Mouse (Mus musculus): ENCODE data around the gene Brd1. TPM values are rescaled to one million over a fixed set of nuclear protein-coding genes. Genes with fewer than 3 reads are reported as not detected.
"Not testable (repeated sequence)": the region's sequence is repeated elsewhere in the genome, so short reads cannot be mapped to it uniquely, and the experiment has no call there.

The Brd1 gene
- polyA plus RNA-seq, 1 experiment from 2014 or later = 27.6 TPM

DNA sequence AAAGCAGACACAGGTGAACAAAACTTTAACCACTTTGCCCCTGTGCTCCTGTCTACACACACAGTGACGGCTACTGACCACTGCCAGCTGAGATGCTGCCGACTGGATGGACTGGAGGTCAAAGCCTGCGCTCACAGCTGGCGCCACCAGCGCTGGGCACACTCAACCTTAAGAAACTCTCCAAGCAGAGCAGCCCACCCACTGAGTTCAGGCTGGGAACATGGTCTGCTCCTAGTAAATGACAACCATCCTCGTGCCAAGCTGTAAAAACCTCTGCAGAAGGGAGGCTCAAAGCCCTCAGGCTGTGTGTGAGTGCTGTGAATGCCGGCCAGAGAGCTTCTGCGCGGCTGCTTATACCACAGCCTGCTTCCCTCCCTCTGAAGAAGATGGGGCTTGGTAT, 16.8 kb downstream of the Brd1 start:
- 75% methylated on average over 9 of the region's 9 CpGs for WGBS
- Histone ChIP-seq H3K9me3 (ENCODE audit: control insufficient read depth, low read length) (no peaks in the 10 kb centered on the region), H3K9ac (ENCODE audit: low read length) (no peak overlapping the region), H3K4me2 (no peak overlapping the region), H3K36me3 (ENCODE audit: control insufficient read depth, insufficient read depth, low read length) (peaks cover 32% of the 10 kb centered on the region), H3K4me3 (ENCODE audit: low read depth, low read length) (no peak overlapping the region), H3K27me3 (ENCODE audit: control insufficient read depth, insufficient read depth, low read length) (no peaks in the 10 kb centered on the region), H3K4me1 (ENCODE audit: control insufficient read depth, insufficient read depth, low read length) (no peaks in the 10 kb centered on the region), H3K27ac (ENCODE audit: low read depth, low read length) (no peak overlapping the region)
- no peak for ATAC-seq (ENCODE audit: low FRiP score)
- DNase-seq (ENCODE audit: low spot score, missing footprints) = no peak

GRCm38 (mm10) chr15:88716350-88716749, 17.7 kb downstream of the Brd1 start:
- DNase-seq (ENCODE audit: low spot score, missing footprints) = no peak
- H3K27me3 ChIP-seq (ENCODE audit: control insufficient read depth, insufficient read depth, low read length) = no peaks in the 10 kb centered on the region

DNA sequence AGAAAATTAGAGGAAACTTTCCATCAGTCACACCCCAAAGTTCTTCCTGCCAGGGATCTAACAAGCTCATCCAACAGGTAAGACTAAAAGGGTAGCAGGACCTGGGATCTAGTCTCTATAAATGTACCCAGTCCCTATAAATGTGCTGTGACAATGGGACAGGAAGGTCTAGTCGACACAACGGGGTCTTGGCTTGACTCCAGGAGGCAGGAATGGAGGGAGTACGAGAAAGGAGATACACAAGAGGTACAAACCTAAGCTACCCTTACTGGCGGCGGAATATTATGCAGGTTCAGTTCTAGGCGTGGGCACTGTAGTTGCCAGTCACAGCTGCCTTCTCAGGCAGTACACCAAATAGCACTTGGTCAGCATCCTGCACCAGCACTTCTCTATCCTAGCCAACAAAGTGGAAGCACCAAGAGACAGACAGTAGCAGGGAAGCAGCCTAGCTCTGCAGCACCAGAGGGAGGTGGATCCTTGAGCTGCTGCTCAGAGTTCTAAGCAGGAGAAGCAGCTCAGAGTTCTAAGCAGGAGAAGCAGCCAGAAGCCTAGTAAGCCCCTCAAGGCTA, 19.9 kb downstream of the Brd1 start:
- H3K4me1 ChIP-seq (ENCODE audit: control insufficient read depth, insufficient read depth, low read length) = peaks cover under 1% of the 10 kb centered on the region
- peaks cover 53% of the 10 kb centered on the region for H3K36me3 ChIP-seq (ENCODE audit: control insufficient read depth, insufficient read depth, low read length)
- H3K27me3 ChIP-seq (ENCODE audit: control insufficient read depth, insufficient read depth, low read length) = no peaks in the 10 kb centered on the region
- no peak overlapping the region for H3K4me3 ChIP-seq (ENCODE audit: low read depth, low read length)
- ATAC-seq (ENCODE audit: low FRiP score) (no peak), DNase-seq (ENCODE audit: low spot score, missing footprints) (no peak)
- WGBS = 90% methylated on average over 6 of the region's 6 CpGs
- no peaks in the 10 kb centered on the region for H3K9me3 ChIP-seq (ENCODE audit: control insufficient read depth, low read length)
- no peak overlapping the region for H3K9ac ChIP-seq (ENCODE audit: low read length)
- H3K4me2 ChIP-seq = no peak overlapping the region
- H3K27ac ChIP-seq (ENCODE audit: low read depth, low read length) = no peak overlapping the region

More at GRCm38 (mm10) chr15:88716350-88716749, 17.7 kb downstream of the Brd1 start:
- Histone ChIP-seq H3K4me1 (ENCODE audit: control insufficient read depth, insufficient read depth, low read length) (no peaks in the 10 kb centered on the region), H3K36me3 (ENCODE audit: control insufficient read depth, insufficient read depth, low read length) (peaks cover 40% of the 10 kb centered on the region), H3K9ac (ENCODE audit: low read length) (no peak overlapping the region), H3K4me2 (no peak overlapping the region), H3K4me3 (ENCODE audit: low read depth, low read length) (no peak overlapping the region), H3K9me3 (ENCODE audit: control insufficient read depth, low read length) (no peaks in the 10 kb centered on the region), H3K27ac (ENCODE audit: low read depth, low read length) (no peak overlapping the region)
- ATAC-seq (ENCODE audit: low FRiP score) = no peak

GRCm38 (mm10) chr15:88712501-88712900, 21.5 kb downstream of the Brd1 start:
- 91% methylated on average over 15 of the region's 15 CpGs for WGBS
- H3K27me3 ChIP-seq (ENCODE audit: control insufficient read depth, insufficient read depth, low read length) = no peaks in the 10 kb centered on the region
- peaks cover 3% of the 10 kb centered on the region for H3K4me1 ChIP-seq (ENCODE audit: control insufficient read depth, insufficient read depth, low read length)
- H3K4me3 ChIP-seq (ENCODE audit: low read depth, low read length) = no peak overlapping the region
- H3K9me3 ChIP-seq (ENCODE audit: control insufficient read depth, low read length) = no peaks in the 10 kb centered on the region
- H3K4me2 ChIP-seq = no peak overlapping the region
- no peak overlapping the region for H3K27ac ChIP-seq (ENCODE audit: low read depth, low read length)
- H3K36me3 ChIP-seq (ENCODE audit: control insufficient read depth, insufficient read depth, low read length) = peaks cover 60% of the 10 kb centered on the region
- ATAC-seq (ENCODE audit: low FRiP score) (no peak), DNase-seq (ENCODE audit: low spot score, missing footprints) (no peak)
- no peak overlapping the region for H3K9ac ChIP-seq (ENCODE audit: low read length)

GRCm38 (mm10) chr15:88709878-88710277, 24.2 kb downstream of the Brd1 start:
- Histone ChIP-seq H3K27ac (ENCODE audit: low read depth, low read length) (no peak overlapping the region), H3K4me2 (no peak overlapping the region), H3K36me3 (ENCODE audit: control insufficient read depth, insufficient read depth, low read length) (peaks cover 65% of the 10 kb centered on the region), H3K9ac (ENCODE audit: low read length) (no peak overlapping the region), H3K4me3 (ENCODE audit: low read depth, low read length) (no peak overlapping the region), H3K9me3 (ENCODE audit: control insufficient read depth, low read length) (no peaks in the 10 kb centered on the region), H3K4me1 (ENCODE audit: control insufficient read depth, insufficient read depth, low read length) (peaks cover 3% of the 10 kb centered on the region), H3K27me3 (ENCODE audit: control insufficient read depth, insufficient read depth, low read length) (no peaks in the 10 kb centered on the region)
- 93% methylated on average over 5 of the region's 5 CpGs for WGBS
- no peak for ATAC-seq (ENCODE audit: low FRiP score)
- DNase-seq (ENCODE audit: low spot score, missing footprints) = no peak

DNA sequence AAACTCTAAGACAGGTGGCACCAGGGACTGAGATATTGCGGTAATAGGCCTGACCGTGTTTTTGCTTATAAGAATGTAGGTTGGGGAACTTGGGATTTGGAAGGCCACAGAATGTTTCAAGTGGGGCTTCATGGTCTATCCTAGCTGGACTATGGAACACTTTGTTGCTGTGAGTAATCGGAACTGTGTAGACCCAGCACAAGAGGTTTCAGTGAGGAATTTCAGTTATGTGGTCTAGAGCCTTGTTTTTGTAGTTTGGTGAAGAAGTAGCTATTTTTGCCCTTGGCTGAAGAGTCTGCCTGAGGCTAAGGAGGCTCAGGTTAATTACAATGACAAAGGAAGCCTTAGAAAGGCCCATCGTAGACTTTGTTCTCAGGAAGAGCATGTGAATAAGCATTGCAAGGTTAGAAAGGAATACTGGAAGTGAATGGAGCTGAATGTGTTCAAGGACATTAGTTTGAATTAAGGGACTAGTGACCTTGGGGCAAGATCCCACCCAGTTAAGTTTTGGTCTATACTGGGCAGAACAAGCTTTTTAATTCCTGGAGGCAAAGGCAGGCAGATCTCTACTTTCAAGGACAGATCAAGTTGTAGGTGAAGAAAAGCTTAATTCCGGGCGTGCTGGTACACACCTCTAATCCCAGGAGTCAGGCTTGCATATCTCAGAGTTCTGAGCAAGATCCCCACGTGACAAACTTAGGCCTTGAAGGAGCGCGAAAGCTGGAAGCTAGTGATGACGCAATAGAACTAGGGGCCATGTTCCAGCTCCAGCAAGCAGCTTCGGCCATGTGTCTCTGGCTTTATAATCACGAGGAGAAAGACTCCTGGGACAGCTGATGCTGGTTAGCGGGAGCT, 25.1 kb downstream of the Brd1 start:
- Histone ChIP-seq H3K9me3 (ENCODE audit: control insufficient read depth, low read length) (no peaks in the 10 kb centered on the region), H3K36me3 (ENCODE audit: control insufficient read depth, insufficient read depth, low read length) (peaks cover 64% of the 10 kb centered on the region), H3K27me3 (ENCODE audit: control insufficient read depth, insufficient read depth, low read length) (no peaks in the 10 kb centered on the region), H3K27ac (ENCODE audit: low read depth, low read length) (no peak overlapping the region), H3K4me2 (no peak overlapping the region), H3K9ac (ENCODE audit: low read length) (no peak overlapping the region), H3K4me3 (ENCODE audit: low read depth, low read length) (no peak overlapping the region), H3K4me1 (ENCODE audit: control insufficient read depth, insufficient read depth, low read length) (peaks cover 3% of the 10 kb centered on the region)
- DNase-seq (ENCODE audit: low spot score, missing footprints) (no peak), ATAC-seq (ENCODE audit: low FRiP score) (no peak)
- 81% methylated on average over 13 of the region's 13 CpGs for WGBS

- WGBS = 97% methylated on average over 5 of the region's 5 CpGs
- peaks cover 3% of the 10 kb centered on the region for H3K4me1 ChIP-seq (ENCODE audit: control insufficient read depth, insufficient read depth, low read length)
- H3K9ac ChIP-seq (ENCODE audit: low read length) = no peak overlapping the region
- no peaks in the 10 kb centered on the region for H3K9me3 ChIP-seq (ENCODE audit: control insufficient read depth, low read length)
- no peak overlapping the region for H3K27ac ChIP-seq (ENCODE audit: low read depth, low read length)
- ATAC-seq (ENCODE audit: low FRiP score) (no peak), DNase-seq (ENCODE audit: low spot score, missing footprints) (no peak)
- no peak overlapping the region for H3K4me2 ChIP-seq
- peaks cover 63% of the 10 kb centered on the region for H3K36me3 ChIP-seq (ENCODE audit: control insufficient read depth, insufficient read depth, low read length)
- no peak overlapping the region for H3K4me3 ChIP-seq (ENCODE audit: low read depth, low read length)
- H3K27me3 ChIP-seq (ENCODE audit: control insufficient read depth, insufficient read depth, low read length) = no peaks in the 10 kb centered on the region
Measured at GRCm38 (mm10) chr15:88708204-88708603, 25.8 kb downstream of the Brd1 start.

DNA sequence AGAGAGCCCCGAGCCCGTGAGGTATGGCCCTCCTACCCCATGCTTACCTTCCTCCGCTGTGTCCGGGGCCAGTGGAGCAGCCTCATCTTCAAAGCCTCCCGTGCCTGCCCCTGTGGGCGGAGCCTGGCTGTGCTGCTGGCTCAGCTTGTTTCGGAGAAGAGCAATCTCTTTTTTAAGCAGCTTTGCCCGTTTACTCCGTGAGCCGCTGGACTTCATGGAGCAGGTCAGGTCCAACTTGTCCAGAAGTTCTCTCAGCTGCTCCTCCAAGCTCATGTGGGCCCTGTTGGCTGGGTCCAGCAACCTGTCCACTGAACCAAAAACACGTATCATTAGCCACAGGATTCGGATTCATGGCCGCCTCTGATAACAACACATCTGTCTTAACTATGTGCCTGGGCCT, 27.0 kb downstream of the Brd1 start:
- not testable (repeated sequence) for H3K27ac ChIP-seq (ENCODE audit: low read depth, low read length); H3K4me1 ChIP-seq (ENCODE audit: control insufficient read depth, insufficient read depth, low read length); H3K9ac ChIP-seq (ENCODE audit: low read length); H3K4me3 ChIP-seq (ENCODE audit: low read depth, low read length); H3K27me3 ChIP-seq (ENCODE audit: control insufficient read depth, insufficient read depth, low read length); H3K9me3 ChIP-seq (ENCODE audit: control insufficient read depth, low read length); H3K4me2 ChIP-seq; DNase-seq (ENCODE audit: low spot score, missing footprints); ATAC-seq (ENCODE audit: low FRiP score)
- 75% methylated on average over 13 of the region's 13 CpGs for WGBS
- H3K36me3 ChIP-seq (ENCODE audit: control insufficient read depth, insufficient read depth, low read length) = peaks cover 60% of the 10 kb centered on the region

GRCm38 (mm10) chr15:88706320-88706719, 27.7 kb downstream of the Brd1 start:
- Histone ChIP-seq H3K9ac (ENCODE audit: low read length) (no peak overlapping the region), H3K4me1 (ENCODE audit: control insufficient read depth, insufficient read depth, low read length) (peaks cover 3% of the 10 kb centered on the region), H3K36me3 (ENCODE audit: control insufficient read depth, insufficient read depth, low read length) (peaks cover 57% of the 10 kb centered on the region), H3K4me2 (no peak overlapping the region), H3K27ac (ENCODE audit: low read depth, low read length) (no peak overlapping the region), H3K9me3 (ENCODE audit: control insufficient read depth, low read length) (no peaks in the 10 kb centered on the region), H3K27me3 (ENCODE audit: control insufficient read depth, insufficient read depth, low read length) (no peaks in the 10 kb centered on the region), H3K4me3 (ENCODE audit: low read depth, low read length) (no peak overlapping the region)
- DNase-seq (ENCODE audit: low spot score, missing footprints) (no peak), ATAC-seq (ENCODE audit: low FRiP score) (no peak)
- 92% methylated on average over 6 of the region's 6 CpGs for WGBS

All from midbrain, embryonic 11.5 days (tissue).